Mouse (Mus musculus) forebrain, embryonic 14.5 days (tissue): ENCODE data around the gene Cdh6. TPM values are rescaled to one million over a fixed set of nuclear protein-coding genes. Genes with fewer than 3 reads are reported as not detected.
A peak's percentile ranks its signal among the peaks of the same experiment; 100 is the strongest.

ENCODE experiments used
- ATAC-seq: fragments of 200-750 bp; cut with Nextera tagmentation; 2 replicates; pipeline ENCODE4 v1.8.0; 2017; ENCODE audit warnings: mild to moderate bottlenecking, moderate library complexity
- DNase-seq: peaks from one replicate; pipeline ENCODE4 v3.0.0-alpha.2; 2015; ENCODE audit warnings: low spot score
- H3K27ac ChIP-seq: fragments of 300-500 bp; sonication (generic); 2 replicates; pipeline ENCODE4 v1.5.1; 2014; ENCODE audit warnings: low read depth, mild to moderate bottlenecking, control low read depth, low read length, moderate library complexity
- H3K27me3 ChIP-seq: fragments of 300-500 bp; sonication (generic); replicated peaks from 2 replicates; pipeline ENCODE4 v1.6.1; 2014; ENCODE audit warnings: low read length, control low read depth, mixed read lengths; ENCODE audit not compliant: control insufficient read depth, insufficient read depth
- H3K36me3 ChIP-seq: fragments of 300-500 bp; sonication (generic); 2 replicates; pipeline ENCODE4 v1.6.1; 2014; ENCODE audit warnings: low read length, control low read depth; ENCODE audit not compliant: control insufficient read depth, insufficient read depth
- H3K4me1 ChIP-seq: fragments of 300-500 bp; sonication (generic); 2 replicates; pipeline ENCODE4 v1.6.1; 2014; ENCODE audit warnings: antibody characterized with exemption, low read length, control low read depth; ENCODE audit not compliant: control insufficient read depth, insufficient read depth
- H3K4me2 ChIP-seq: fragments of 300-500 bp; sonication (generic); 2 replicates; pipeline ENCODE4 v1.6.1; 2014; ENCODE audit warnings: mild to moderate bottlenecking, control low read depth, low read length
- H3K4me3 ChIP-seq: fragments of 300-500 bp; sonication (generic); 2 replicates; pipeline ENCODE4 v1.5.1; 2014; ENCODE audit warnings: low read depth, low read length, control low read depth
- H3K9ac ChIP-seq: fragments of 300-500 bp; sonication (generic); 2 replicates; pipeline ENCODE4 v1.6.1; 2014; ENCODE audit warnings: mild to moderate bottlenecking, low read length, control low read depth, moderate library complexity
- H3K9me3 ChIP-seq: fragments of 300-500 bp; sonication (generic); replicated peaks from 2 replicates; pipeline ENCODE4 v1.6.1; 2016; ENCODE audit warnings: low read length, control low read depth, mixed read lengths; ENCODE audit not compliant: control insufficient read depth
- WGBS: fragments of 180-500 bp; shearing (Covaris S2); extraction: QIAGEN DNeasy Blood & Tissue Kit; methylation state at CpG from one replicate; pipeline ENCODE4 v1.1.7; 2014; 5-methylcytosine and 5-hydroxymethylcytosine counted together
- polyA plus RNA-seq: library from polyadenylated mRNA; unstranded; fragments of >200 nt; fragmentation: Nextera tagmentation; extraction: Ambion mirVana; gene quantifications from 2 replicates; pipeline ENCODE4 v1.2.1, GENCODE M21; 2014

Gene Cdh6
- polyA plus RNA-seq, 1 experiment from 2014 or later, result 4.5 TPM

DNA sequence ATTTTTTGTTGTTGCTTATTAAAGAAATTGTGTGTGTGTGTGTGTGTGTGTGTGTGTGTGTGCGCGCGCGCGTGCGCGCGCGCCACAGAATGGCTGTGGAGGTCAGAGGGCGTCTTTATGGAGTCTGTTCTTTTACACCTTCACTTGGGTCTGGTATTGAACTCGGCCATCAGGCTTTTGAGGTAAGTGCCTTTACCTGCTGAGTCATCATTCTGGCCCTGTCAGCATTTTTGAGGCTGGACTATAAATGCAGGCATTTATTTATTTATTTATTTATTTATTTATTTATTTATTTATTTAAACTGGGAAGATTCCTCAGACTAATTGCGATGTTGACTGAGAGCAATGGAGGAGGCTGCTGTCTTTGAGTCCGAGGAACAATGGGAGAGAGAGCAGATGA, 109.8 kb downstream of the Cdh6 start:
- peaks cover 4% of the 10 kb centered on the region; the same call in 1 of the 2 replicates for H3K4me1 ChIP-seq
- ATAC-seq (no peak), DNase-seq (no peak)
- H3K9ac ChIP-seq, result no peak overlapping the region
- no peak overlapping the region for H3K27ac ChIP-seq
- no peak overlapping the region for H3K4me2 ChIP-seq
- 96% methylated on average over 13 of the region's 13 CpGs for WGBS
- H3K36me3 ChIP-seq, result no peaks in the 10 kb centered on the region
- H3K27me3 ChIP-seq, result no peaks in the 10 kb centered on the region
- no peak overlapping the region for H3K4me3 ChIP-seq
- no peaks in the 10 kb centered on the region for H3K9me3 ChIP-seq

DNA sequence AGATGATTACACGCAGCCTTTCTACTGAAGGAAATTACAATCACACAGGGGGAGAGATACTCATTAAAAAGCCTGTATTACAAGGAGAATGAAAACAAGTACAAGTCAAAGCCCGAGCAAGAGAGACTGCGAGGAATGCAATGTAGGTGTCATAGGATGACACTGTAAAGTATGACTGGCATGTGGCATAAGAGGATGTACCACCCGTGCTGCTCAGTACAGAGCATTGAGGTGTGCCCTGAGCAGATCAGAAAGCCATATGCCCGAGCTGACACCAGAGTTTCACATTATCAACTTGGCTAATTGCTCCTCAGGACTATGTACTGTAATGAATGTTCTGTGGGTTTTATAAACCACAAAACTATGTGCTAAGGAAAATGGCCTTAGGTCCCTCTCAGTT, 115.7 kb downstream of the Cdh6 start:
- Histone ChIP-seq H3K4me3 (no peak overlapping the region), H3K4me1 (no peaks in the 10 kb centered on the region), H3K27me3 (no peaks in the 10 kb centered on the region), H3K36me3 (0 out of 2 replicates have a peak, but pooled peaks cover 1% of the 10 kb centered on the region), H3K9me3 (no peaks in the 10 kb centered on the region), H3K4me2 (no peak overlapping the region), H3K27ac (no peak overlapping the region), H3K9ac (no peak overlapping the region)
- DNase-seq (no peak), ATAC-seq (peak; percentile 32; the same call in 1 of the 2 replicates)
- WGBS, result 81% methylated on average over 5 of the region's 5 CpGs

DNA sequence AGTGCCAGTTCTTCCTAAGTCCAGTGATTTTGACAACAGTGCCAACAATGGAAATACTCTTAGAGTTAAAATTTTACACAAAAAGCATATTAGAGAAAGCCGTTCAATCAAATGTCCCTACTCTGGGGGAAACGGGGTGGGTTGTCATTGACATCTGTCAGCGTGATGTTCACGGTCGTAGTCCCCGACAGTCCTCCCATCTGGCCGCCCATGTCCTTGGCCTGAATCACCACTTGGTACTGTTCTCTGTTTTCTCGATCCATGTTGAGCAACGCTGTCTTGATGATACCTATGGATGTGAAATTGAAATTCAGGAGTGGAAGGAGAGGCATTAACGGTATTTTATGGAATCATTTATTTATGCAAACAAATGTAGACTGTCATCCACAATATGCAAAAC, 116.2 kb downstream of the Cdh6 start:
- peak; percentile 29; the same call in 1 of the 2 replicates for ATAC-seq

DNA sequence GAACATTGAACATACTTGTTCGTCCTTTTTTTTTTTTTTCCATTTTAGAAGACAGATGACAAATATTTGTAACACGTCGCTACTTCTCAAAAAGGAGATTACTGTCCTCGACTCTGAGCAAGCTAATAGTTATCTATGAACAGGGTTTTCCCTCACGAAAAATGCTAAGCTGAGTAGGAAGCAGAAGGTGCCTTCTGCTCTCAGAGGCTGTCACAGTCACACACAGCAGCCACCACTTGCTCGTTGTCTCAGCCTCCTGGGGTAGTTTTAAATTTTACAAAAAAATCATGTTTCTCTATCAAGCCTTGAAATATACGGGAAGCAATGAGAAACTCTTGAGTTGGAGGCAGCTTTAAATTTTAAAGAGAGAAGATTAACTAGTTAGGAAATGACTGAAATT, 125.6 kb downstream of the Cdh6 start:
- Histone ChIP-seq H3K9me3 (no peaks in the 10 kb centered on the region), H3K4me1 (no peaks in the 10 kb centered on the region), H3K27me3 (no peaks in the 10 kb centered on the region), H3K4me3 (no peak overlapping the region), H3K27ac (no peak overlapping the region), H3K9ac (no peak overlapping the region), H3K36me3 (0 out of 2 replicates have a peak, but pooled peaks cover 3% of the 10 kb centered on the region), H3K4me2 (no peak overlapping the region)
- no peak for DNase-seq
- no peak for ATAC-seq
- WGBS, result 81% methylated on average over 7 of the region's 7 CpGs

More for the DNA sequence above, 116.2 kb downstream of the Cdh6 start:
- Histone ChIP-seq H3K36me3 (0 out of 2 replicates have a peak, but pooled peaks cover 3% of the 10 kb centered on the region), H3K9ac (no peak overlapping the region), H3K4me2 (no peak overlapping the region), H3K27ac (no peak overlapping the region), H3K4me1 (no peaks in the 10 kb centered on the region), H3K9me3 (no peaks in the 10 kb centered on the region), H3K4me3 (no peak overlapping the region), H3K27me3 (no peaks in the 10 kb centered on the region)
- DNase-seq, result no peak
- 89% methylated on average over 10 of the region's 10 CpGs for WGBS

DNA sequence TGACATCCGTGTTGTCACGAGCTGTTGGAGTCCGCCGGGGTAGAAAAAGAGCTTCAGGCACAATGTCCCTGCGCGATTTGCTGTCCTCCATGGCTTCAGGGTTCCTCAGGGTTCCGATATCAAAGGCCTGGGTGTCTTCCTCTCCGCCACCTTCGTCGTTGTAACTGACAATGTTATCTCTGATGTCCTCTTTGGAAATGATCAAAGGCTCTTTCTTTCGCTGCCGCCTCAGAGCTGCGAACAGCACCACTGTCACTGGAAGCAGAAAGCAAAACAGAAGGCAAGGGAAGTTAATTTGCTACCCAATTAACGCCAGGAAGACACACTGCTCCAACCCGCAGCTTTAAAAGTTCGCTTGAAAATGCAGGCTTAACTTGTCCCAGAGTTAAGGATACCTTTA, 139.0 kb downstream of the Cdh6 start:
- ATAC-seq, result no peak
- DNase-seq, result peak; percentile 51
- 75% methylated on average over 16 of the region's 16 CpGs for WGBS
- no peaks in the 10 kb centered on the region for H3K9me3 ChIP-seq
- no peak overlapping the region for H3K4me3 ChIP-seq
- no peak overlapping the region for H3K4me2 ChIP-seq
- no peaks in the 10 kb centered on the region for H3K27me3 ChIP-seq
- peaks cover 4% of the 10 kb centered on the region; the same call in 1 of the 2 replicates for H3K36me3 ChIP-seq
- no peak overlapping the region for H3K27ac ChIP-seq
- no peaks in the 10 kb centered on the region for H3K4me1 ChIP-seq
- no peak overlapping the region for H3K9ac ChIP-seq

DNA sequence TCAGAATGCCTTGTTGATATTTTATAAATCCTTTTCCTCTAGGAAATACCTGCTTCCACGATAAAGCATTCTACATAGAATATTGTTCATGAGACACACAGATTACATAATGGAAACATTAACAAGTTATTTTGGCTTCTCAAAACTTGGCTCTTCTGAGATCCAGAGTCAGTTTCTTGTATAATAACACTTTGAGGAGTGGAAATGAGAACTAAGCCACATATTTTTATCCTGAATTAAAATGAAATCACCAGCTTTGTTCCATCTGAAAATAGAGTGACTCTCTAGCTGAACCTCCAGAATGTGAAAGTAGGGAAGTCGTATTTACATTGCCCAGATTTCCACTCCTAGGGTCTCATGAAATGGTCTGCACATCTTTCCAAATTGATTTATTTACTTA, 142.8 kb downstream of the Cdh6 start:
- WGBS, result 89% methylated on average over 2 of the region's 2 CpGs
- Histone ChIP-seq H3K9me3 (no peaks in the 10 kb centered on the region), H3K4me1 (no peaks in the 10 kb centered on the region), H3K4me2 (no peak overlapping the region), H3K36me3 (peaks cover 4% of the 10 kb centered on the region; the same call in 1 of the 2 replicates), H3K9ac (no peak overlapping the region), H3K27me3 (no peaks in the 10 kb centered on the region), H3K4me3 (no peak overlapping the region), H3K27ac (no peak overlapping the region)
- ATAC-seq (no peak), DNase-seq (no peak)

DNA sequence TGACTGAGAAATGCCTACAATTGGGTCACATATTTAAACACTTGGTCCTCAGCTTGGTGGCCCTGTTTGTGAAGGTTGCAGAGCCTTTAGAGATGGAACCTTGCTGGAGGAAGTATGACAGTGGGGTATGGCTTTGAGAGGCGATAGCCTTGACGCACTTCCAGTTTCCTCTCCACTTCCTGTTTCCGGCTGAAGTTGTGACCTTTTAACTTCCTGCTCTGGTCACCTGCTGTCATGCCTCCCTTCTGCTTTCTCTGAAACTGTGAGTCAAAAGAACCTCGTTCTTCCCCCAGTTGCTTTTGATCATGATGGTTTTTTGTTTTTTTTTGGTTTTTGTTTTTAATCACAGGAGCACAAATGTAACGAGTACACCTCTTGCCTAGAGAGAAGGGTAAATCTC, 146.0 kb downstream of the Cdh6 start:
- DNase-seq (no peak), ATAC-seq (no peak)
- Histone ChIP-seq H3K4me3 (no peak overlapping the region), H3K36me3 (no peaks in the 10 kb centered on the region), H3K27me3 (no peaks in the 10 kb centered on the region), H3K9ac (no peak overlapping the region), H3K4me1 (no peaks in the 10 kb centered on the region), H3K27ac (no peak overlapping the region), H3K4me2 (no peak overlapping the region), H3K9me3 (no peaks in the 10 kb centered on the region)
- 63% methylated on average over 5 of the region's 5 CpGs for WGBS

DNA sequence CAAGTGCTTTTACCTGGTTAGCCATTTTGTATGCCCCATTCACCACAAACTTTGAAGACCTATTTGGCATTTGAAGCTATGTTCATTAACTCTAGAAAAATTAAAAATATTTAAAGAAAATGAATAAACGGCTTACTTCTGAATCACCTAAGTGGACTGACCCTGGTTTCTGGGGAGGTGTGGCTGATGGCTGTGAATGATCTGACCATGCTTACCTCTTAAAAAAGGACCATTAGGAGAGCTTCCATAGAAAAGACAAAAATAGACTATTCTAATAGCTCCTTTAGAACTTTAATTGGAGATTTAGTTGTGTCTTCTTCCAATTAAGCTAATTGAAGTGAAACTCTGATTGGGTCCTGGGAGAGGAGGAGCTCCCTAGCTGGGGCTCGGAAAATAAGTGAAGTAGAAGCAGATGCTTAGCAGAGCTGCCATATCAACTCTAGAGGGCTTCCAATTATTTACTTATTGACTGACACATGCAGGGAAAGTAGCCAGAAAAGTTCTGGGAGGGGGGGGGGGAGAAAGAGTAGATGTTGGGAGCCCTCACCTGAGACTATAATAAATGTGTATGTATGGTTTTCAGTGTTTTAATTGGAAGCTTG, 156.6 kb downstream of the Cdh6 start:
- no peak overlapping the region for H3K9ac ChIP-seq
- H3K36me3 ChIP-seq, result no peaks in the 10 kb centered on the region
- no peak overlapping the region for H3K4me2 ChIP-seq
- H3K27me3 ChIP-seq, result no peaks in the 10 kb centered on the region
- no peak overlapping the region for H3K4me3 ChIP-seq
- no peaks in the 10 kb centered on the region for H3K4me1 ChIP-seq
- no peaks in the 10 kb centered on the region for H3K9me3 ChIP-seq
- ATAC-seq (no peak), DNase-seq (peak; percentile 16)
- H3K27ac ChIP-seq, result no peak overlapping the region
- WGBS, result 37% methylated on average over 2 of the region's 2 CpGs

DNA sequence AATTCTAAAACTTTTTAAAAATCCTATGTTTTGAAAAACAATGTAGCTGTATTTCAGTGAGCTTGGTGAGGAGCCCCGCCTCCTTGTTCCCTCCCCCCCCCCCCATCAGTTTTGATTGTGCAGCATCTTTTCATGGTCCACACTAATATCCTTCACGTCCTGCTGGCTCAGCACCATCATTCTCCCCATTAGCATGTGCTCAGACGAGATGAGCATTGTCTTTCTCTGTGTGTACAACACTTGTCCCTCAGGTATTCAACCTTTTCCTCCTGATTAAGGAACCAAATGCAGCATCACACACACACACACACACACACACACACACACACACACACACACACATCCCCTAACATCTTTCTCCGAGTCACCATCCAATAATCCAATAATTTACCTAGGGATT, 164.7 kb downstream of the Cdh6 start:
- no peak overlapping the region for H3K4me2 ChIP-seq
- no peak overlapping the region for H3K27ac ChIP-seq
- H3K9me3 ChIP-seq, result no peaks in the 10 kb centered on the region
- WGBS, result 22% methylated on average over 4 of the region's 4 CpGs
- DNase-seq (no peak), ATAC-seq (0 out of 2 replicates have a peak, but pooled peaks have one; percentile 20)
- H3K36me3 ChIP-seq, result no peaks in the 10 kb centered on the region
- no peak overlapping the region for H3K4me3 ChIP-seq
- no peaks in the 10 kb centered on the region for H3K4me1 ChIP-seq
- no peak overlapping the region for H3K9ac ChIP-seq
- H3K27me3 ChIP-seq, result no peaks in the 10 kb centered on the region
